Comparison of ENCODE assay signal across 10 mouse cellular contexts in genomic region chrX:81073834-81074233, GRCm38 (mm10). TPM values are rescaled to one million over a fixed set of nuclear protein-coding genes. Genes with fewer than 3 reads are reported as not detected.
DNase-seq lines count a peak whose midpoint lies in the region; ATAC-seq and TF ChIP-seq lines count a peak whose summit lies in the region.
"Had no signal": no experiment of that assay in that cellular context is flagged by ENCODE, and none has a peak within 500 bp of the region (broad histone marks: within the 10 kb centered on the region; RNA-seq: fewer than 3 reads in every experiment).

No protein-coding gene starts in this region.

- no peak overlapping the region for H3K27ac ChIP-seq in kidney, adult 2 months (ENCODE audit: insufficient read depth, low read depth, low read length)
- H3K27ac ChIP-seq in embryonic facial prominence, embryonic 10.5 days (replicated peaks): no peak overlapping the region; the same call in 1 of the 2 replicates
- H3K27ac ChIP-seq in forebrain, embryonic 16.5 days (ENCODE audit: low read length): no peak overlapping the region
- H3K27ac ChIP-seq in midbrain, embryonic 11.5 days (ENCODE audit: low read depth, low read length): no peak overlapping the region
- H3K27ac ChIP-seq: limb, embryonic 15.5 days had no signal

- TF ChIP-seq CTCF in kidney, adult 2 months (conservative IDR thresholded peaks at IDR 0.05; ENCODE audit: insufficient read depth, insufficient read length, low read depth, low read length): no peak

- H3K4me1 ChIP-seq in kidney, adult 2 months (ENCODE audit: control insufficient read depth, insufficient read depth, low read length): no peaks in the 10 kb centered on the region
- H3K4me1 ChIP-seq in embryonic facial prominence, embryonic 10.5 days: no peaks in the 10 kb centered on the region
- H3K4me1 ChIP-seq in forebrain, embryonic 16.5 days (replicated peaks; ENCODE audit: control insufficient read depth, insufficient read depth, low read length): peaks cover 4% of the 10 kb centered on the region; the same call in 1 of the 2 replicates
- no peaks in the 10 kb centered on the region; the same call in 1 of the 2 replicates for H3K4me1 ChIP-seq in midbrain, embryonic 11.5 days (ENCODE audit: control insufficient read depth, insufficient read depth, low read length)
- H3K4me1 ChIP-seq: limb, embryonic 15.5 days had no signal

- ATAC-seq in forebrain, embryonic 16.5 days: no peak
- no peak for ATAC-seq in midbrain, embryonic 11.5 days (ENCODE audit: low FRiP score)

- no peaks in the 10 kb centered on the region for H3K36me3 ChIP-seq in kidney, adult 2 months (ENCODE audit: control insufficient read depth, insufficient read depth, low read length)
- no peaks in the 10 kb centered on the region for H3K36me3 ChIP-seq in embryonic facial prominence, embryonic 10.5 days (replicated peaks)
- no peaks in the 10 kb centered on the region for H3K36me3 ChIP-seq in forebrain, embryonic 16.5 days (ENCODE audit: control insufficient read depth, insufficient read depth)
- no peaks in the 10 kb centered on the region for H3K36me3 ChIP-seq in midbrain, embryonic 11.5 days (ENCODE audit: control insufficient read depth, insufficient read depth, low read length)
- H3K36me3 ChIP-seq: limb, embryonic 15.5 days had no signal

- H3K27me3 ChIP-seq in kidney, adult 2 months (replicated peaks; ENCODE audit: control insufficient read depth, insufficient read depth, low read length): peaks cover 3% of the 10 kb centered on the region
- no peaks in the 10 kb centered on the region for H3K27me3 ChIP-seq in embryonic facial prominence, embryonic 10.5 days (replicated peaks; ENCODE audit: low read depth, poor library complexity, severe bottlenecking)
- no peaks in the 10 kb centered on the region for H3K27me3 ChIP-seq in forebrain, embryonic 16.5 days (replicated peaks; ENCODE audit: control insufficient read depth, insufficient read depth, low read length)
- H3K27me3 ChIP-seq in midbrain, embryonic 11.5 days (ENCODE audit: control insufficient read depth, insufficient read depth, low read length): no peaks in the 10 kb centered on the region
- H3K27me3 ChIP-seq: limb, embryonic 15.5 days had no signal

- H3K9ac ChIP-seq in forebrain, embryonic 16.5 days (replicated peaks; ENCODE audit: low read depth, low read length): no peak overlapping the region
- no peak overlapping the region for H3K9ac ChIP-seq in midbrain, embryonic 11.5 days (ENCODE audit: low read length)
- H3K9ac ChIP-seq: limb, embryonic 15.5 days had no signal

- TF ChIP-seq POLR2A in kidney, adult 2 months (IDR thresholded peaks at IDR 0.05; ENCODE audit: low read depth, low read length): no peak

- 50% methylated on average over 4 of the region's 4 CpGs for WGBS in kidney, adult 2 months
- 41% methylated on average over 4 of the region's 4 CpGs for WGBS in embryonic facial prominence, embryonic 10.5 days
- WGBS in forebrain, embryonic 16.5 days: 29% methylated on average over 4 of the region's 4 CpGs
- WGBS in midbrain, embryonic 11.5 days: 19% methylated on average over 4 of the region's 4 CpGs

- no peak overlapping the region for H3K4me3 ChIP-seq in kidney, adult 2 months (ENCODE audit: insufficient read depth, low read depth, low read length)
- H3K4me3 ChIP-seq in embryonic facial prominence, embryonic 10.5 days: peak overlapping the region; percentile 70
- H3K4me3 ChIP-seq in forebrain, embryonic 16.5 days (replicated peaks; ENCODE audit: low read length): no peak overlapping the region
- peak overlapping the region; percentile 58 for H3K4me3 ChIP-seq in midbrain, embryonic 11.5 days (ENCODE audit: low read depth, low read length)

- peak overlapping the region; percentile 50 for H3K4me2 ChIP-seq in forebrain, embryonic 16.5 days (ENCODE audit: low read length)
- H3K4me2 ChIP-seq in midbrain, embryonic 11.5 days: peak overlapping the region; percentile 49

- no peaks in the 10 kb centered on the region for H3K9me3 ChIP-seq in embryonic facial prominence, embryonic 10.5 days
- H3K9me3 ChIP-seq in forebrain, embryonic 16.5 days (ENCODE audit: control insufficient read depth, low read length): no peaks in the 10 kb centered on the region
- no peaks in the 10 kb centered on the region for H3K9me3 ChIP-seq in midbrain, embryonic 11.5 days (ENCODE audit: control insufficient read depth, low read length)
- H3K9me3 ChIP-seq: limb, embryonic 15.5 days had no signal

- peak; percentile 1 for DNase-seq in kidney, adult 2 months
- no peak for DNase-seq in kidney, postnatal 14 days
- no peak for DNase-seq in embryonic facial prominence, embryonic 10.5 days (ENCODE audit: low spot score)
- DNase-seq in midbrain, embryonic 11.5 days (ENCODE audit: low spot score, missing footprints): no peak
- DNase-seq in cerebellum, postnatal 36 days: no peak
- no peak for DNase-seq in urinary bladder, adult 2 months (ENCODE audit: low spot score)
- no peak for DNase-seq in frontal cortex, postnatal 25 days (ENCODE audit: low spot score in 2 of 2)
- DNase-seq: adrenal gland, postnatal 25 days had no signal

RNA-seq across cellular contexts. Expression of gene Tmem47, which starts 3.3 kb away (rescaled TPM):
- 3.9 and 4.1 TPM in 2 replicates for polyA plus RNA-seq in kidney, adult 2 months (2012; rRNA removed)
- polyA plus RNA-seq in embryonic facial prominence, embryonic 10.5 days (2016; fragmentation: Nextera tagmentation; extraction: Ambion mirVana): 34.7 and 38.0 TPM in 2 replicates
- polyA plus RNA-seq in forebrain, embryonic 16.5 days (2015; fragmentation: Nextera tagmentation; extraction: Ambion mirVana): 19.1 and 19.5 TPM in 2 replicates
- polyA plus RNA-seq in midbrain, embryonic 11.5 days (2014; fragmentation: Nextera tagmentation; extraction: Ambion mirVana): 70.8 and 73.9 TPM in 2 replicates
- 28.9 and 38.0 TPM in 2 replicates for polyA plus RNA-seq in urinary bladder, adult 2 months (2012; rRNA removed)

Comparison
In these comparisons a context has a peak if more than half of its experiments do, and no peak if none do; other contexts are left out.
1. H3K4me3 ChIP-seq: peak in embryonic facial prominence, embryonic 10.5 days (single experiment) and midbrain, embryonic 11.5 days (single experiment); none in kidney, adult 2 months (single experiment) and forebrain, embryonic 16.5 days (single experiment).